Mouse (Mus musculus) megakaryocyte-erythroid progenitor cell, adult 5-6 weeks (primary cell): Measurements from ENCODE around the gene Zbtb16. TPM values are rescaled to one million over a fixed set of nuclear protein-coding genes. Genes with fewer than 3 reads are reported as not detected.

Source experiments
- total RNA-seq, 2 experiments: library from RNA; stranded (forward) in 1 of 2; stranded (reverse) in 1 of 2; fragments of 200-1000, 215-1000 nt in 1 of 2; fragments of >200 nt in 1 of 2; fragmentation: Nextera tagmentation in 1 of 2; gene quantifications; 2 replicates each; pipeline ENCODE4 v1.2.3; 2014 to 2017

The Zbtb16 gene
- total RNA-seq, 2 experiments from 2014 or later, result 2.3 to 4.0 TPM

Other genes starting within 250 kb of the Zbtb16 start
- not detected in 2 replicates for gene Nnmt, start 231.1 kb downstream of the Zbtb16 start, total RNA-seq (2014; fragmentation: Nextera tagmentation)
- gene Nnmt, start 231.1 kb downstream of the Zbtb16 start, total RNA-seq (2017), result not detected in 2 replicates
- gene Htr3a, start 74.9 kb upstream of the Zbtb16 start, total RNA-seq (2014; fragmentation: Nextera tagmentation), result not detected in 2 replicates
- not detected in 2 replicates for gene Htr3a, start 74.9 kb upstream of the Zbtb16 start, total RNA-seq (2017)
- not detected in 2 replicates for gene Htr3b, start 128.8 kb upstream of the Zbtb16 start, total RNA-seq (2014; fragmentation: Nextera tagmentation)
- gene Htr3b, start 128.8 kb upstream of the Zbtb16 start, total RNA-seq (2017), result not detected in 2 replicates
- 3.1 and 9.8 TPM in 2 replicates for gene Usp28, start 149.2 kb upstream of the Zbtb16 start, total RNA-seq (2014; fragmentation: Nextera tagmentation)
- gene Usp28, start 149.2 kb upstream of the Zbtb16 start, total RNA-seq (2017), result 5.6 and 11.9 TPM in 2 replicates
- gene Zw10, start 219.4 kb upstream of the Zbtb16 start, total RNA-seq (2014; fragmentation: Nextera tagmentation), result 35.6 and 47.0 TPM in 2 replicates
- gene Zw10, start 219.4 kb upstream of the Zbtb16 start, total RNA-seq (2017), result 37.4 and 38.4 TPM in 2 replicates
- gene Tmprss5, start 245.0 kb upstream of the Zbtb16 start, total RNA-seq (2014; fragmentation: Nextera tagmentation), result not detected in 2 replicates
- not detected in 2 replicates for gene Tmprss5, start 245.0 kb upstream of the Zbtb16 start, total RNA-seq (2017)